Comparison of ENCODE assay signal across 26 mouse cellular contexts in genomic region chr11:59628177-59628576, GRCm38 (mm10). TPM values are rescaled to one million over a fixed set of nuclear protein-coding genes. Genes with fewer than 3 reads are reported as not detected.
DNase-seq lines count a peak whose midpoint lies in the region; TF ChIP-seq lines count a peak whose summit lies in the region.
"Had no signal": no experiment of that assay in that cellular context is flagged by ENCODE, and none has a peak within 500 bp of the region (broad histone marks: within the 10 kb centered on the region; RNA-seq: fewer than 3 reads in every experiment).

No protein-coding gene starts in this region.

- TF ChIP-seq CTCF in left cerebral cortex, adult 2 months (IDR thresholded peaks at IDR 0.05): no peak

- no peak overlapping the region for H3K4me3 ChIP-seq in left cerebral cortex, adult 2 months
- H3K4me3 ChIP-seq: embryonic facial prominence, embryonic 10.5 days; forebrain, embryonic 13.5 days; gastrocnemius, adult 2 months; heart, embryonic 10.5 days; hindbrain, embryonic 10.5 days had no signal

- no peak overlapping the region for H3K27ac ChIP-seq in left cerebral cortex, adult 2 months
- H3K27ac ChIP-seq: embryonic facial prominence, embryonic 10.5 days; forebrain, embryonic 13.5 days; gastrocnemius, adult 2 months; heart, embryonic 10.5 days; hindbrain, embryonic 10.5 days; hindbrain, embryonic 14.5 days had no signal

- peak; percentile 56 for DNase-seq in thymus, postnatal 0 days (ENCODE audit: low spot score)
- no peak for DNase-seq in thymus, postnatal 25 days
- peak; percentile 31 for DNase-seq in CD4-positive, CD25-positive, alpha-beta regulatory T cell, adult 2 months (ENCODE audit: low read depth, low spot score)
- DNase-seq in induced T-regulatory cell, adult 2 months (ENCODE audit: low read depth): peak; percentile 25
- no peak for DNase-seq in layer of hippocampus, postnatal 25 days (ENCODE audit: extremely low spot score in 1 of 2, low spot score in 1 of 2)
- no peak for DNase-seq in left cerebral cortex, adult 2 months (ENCODE audit: extremely low spot score in 1 of 2, low spot score in 2 of 2)
- DNase-seq: adrenal gland, postnatal 25 days; cerebellum, adult 18-20 months; cerebellum, adult 9-11 months; cerebellum, postnatal 36 days; forebrain, postnatal 0 days; gastrocnemius, adult 2 months; gastrocnemius, postnatal 25 days; kidney, adult 18-20 months had no signal

- intact Hi-C loops in left cerebral cortex, adult 2 months (cut with DNase I): no loop called here

RNA-seq across cellular contexts. Expression of gene Mprip, which starts 32.9 kb away (rescaled TPM):
- 46.7 and 55.6 TPM in 2 replicates for polyA plus RNA-seq in thymus, postnatal 0 days (2015; fragmentation: Nextera tagmentation; extraction: Ambion mirVana)
- 100 to 1,000 TPM; 267 to 302 TPM for total RNA-seq in layer of hippocampus, postnatal 25 days (2021)
- 100 to 1,000 TPM; 297 to 299 TPM for total RNA-seq in left cerebral cortex, adult 2 months (2021)

RNA-seq across cellular contexts. Expression of gene Olfr223, which starts 35.1 kb away (rescaled TPM):
- not detected in 2 replicates for polyA plus RNA-seq in thymus, postnatal 0 days (2015; fragmentation: Nextera tagmentation; extraction: Ambion mirVana)
- not detected for total RNA-seq in layer of hippocampus, postnatal 25 days (2021)
- total RNA-seq in left cerebral cortex, adult 2 months (2021): not detected
- total RNA-seq: adrenal gland, adult 18-20 months; adrenal gland, postnatal 25 days; forebrain, postnatal 0 days; G1E; gastrocnemius, adult 2 months; gastrocnemius, postnatal 25 days; granulocyte monocyte progenitor cell, adult 5-6 weeks; heart, postnatal 25 days had no signal
- polyA plus RNA-seq: C2C12; embryonic facial prominence, embryonic 10.5 days; embryonic facial prominence, embryonic 14.5 days; forebrain, embryonic 13.5 days; forebrain, postnatal 0 days; G1E; heart, embryonic 10.5 days; heart, embryonic 14.5 days; hindbrain, embryonic 10.5 days; hindbrain, embryonic 14.5 days had no signal

RNA-seq across cellular contexts. Expression of gene Olfr222, which starts 52.1 kb away (rescaled TPM):
- polyA plus RNA-seq in thymus, postnatal 0 days (2015; fragmentation: Nextera tagmentation; extraction: Ambion mirVana): not detected in 2 replicates
- total RNA-seq in layer of hippocampus, postnatal 25 days (2021): not detected
- not detected for total RNA-seq in left cerebral cortex, adult 2 months (2021)
- total RNA-seq: adrenal gland, adult 18-20 months; adrenal gland, postnatal 25 days; forebrain, postnatal 0 days; G1E; gastrocnemius, adult 2 months; gastrocnemius, postnatal 25 days; granulocyte monocyte progenitor cell, adult 5-6 weeks; heart, postnatal 25 days had no signal
- polyA plus RNA-seq: C2C12; forebrain, embryonic 13.5 days; forebrain, postnatal 0 days; G1E; heart, embryonic 10.5 days; heart, embryonic 14.5 days; hindbrain, embryonic 10.5 days; hindbrain, embryonic 14.5 days had no signal

Comparison
In these comparisons a context has a peak if more than half of its experiments do, and no peak if none do; other contexts are left out.
1. DNase-seq: peak in thymus, postnatal 0 days (single experiment), CD4-positive, CD25-positive, alpha-beta regulatory T cell, adult 2 months (single experiment) and induced T-regulatory cell, adult 2 months (single experiment); none in thymus, postnatal 25 days (single experiment), layer of hippocampus, postnatal 25 days (0 of 2) and left cerebral cortex, adult 2 months (0 of 2).